Mouse (Mus musculus): ENCODE measurements at regions not wholly inside any gene's neighbourhood (a gene's known extent, or its start where the extent isn't known, plus 50 kb on each side); places are given as distances from the start of the nearest gene placed in this dataset.
"Not testable (repeated sequence)": the region's sequence is repeated elsewhere in the genome, so short reads cannot be mapped to it uniquely, and the experiment has no call there.

- 94% methylated on average over 2 of the region's 2 CpGs for WGBS
- no peaks in the 10 kb centered on the region for H3K36me3 ChIP-seq (ENCODE audit: control insufficient read depth, insufficient read depth, low read length)
- no peaks in the 10 kb centered on the region for H3K27me3 ChIP-seq (replicated peaks; ENCODE audit: control insufficient read depth, insufficient read depth, low read length)
- no peaks in the 10 kb centered on the region for H3K4me1 ChIP-seq (ENCODE audit: control insufficient read depth, insufficient read depth, low read length)
- no peak overlapping the region for H3K27ac ChIP-seq (ENCODE audit: insufficient read depth, low read depth, low read length)
- DNase-seq: no peak
- H3K4me3 ChIP-seq (ENCODE audit: insufficient read depth, low read depth, low read length): no peak overlapping the region
- no peak for TF ChIP-seq CTCF (conservative IDR thresholded peaks at IDR 0.05; ENCODE audit: insufficient read depth, insufficient read length, low read depth, low read length)
- TF ChIP-seq POLR2A (IDR thresholded peaks at IDR 0.05; ENCODE audit: low read depth, low read length): no peak
Measured at GRCm38 (mm10) chr12:40966308-40966707, 57.6 kb upstream of the Immp2l start.

GRCm38 (mm10) chr12:40966723-40967122, 57.2 kb upstream of the Immp2l start:
- DNase-seq; H3K36me3 ChIP-seq (ENCODE audit: control insufficient read depth, insufficient read depth, low read length); H3K4me3 ChIP-seq (ENCODE audit: insufficient read depth, low read depth, low read length); H3K27ac ChIP-seq (ENCODE audit: insufficient read depth, low read depth, low read length); H3K4me1 ChIP-seq (ENCODE audit: control insufficient read depth, insufficient read depth, low read length); H3K27me3 ChIP-seq (replicated peaks; ENCODE audit: control insufficient read depth, insufficient read depth, low read length): not testable (repeated sequence)
- WGBS: 94% methylated on average over 6 of the region's 6 CpGs

GRCm38 (mm10) chr12:40972844-40973243, 51.0 kb upstream of the Immp2l start:
- Histone ChIP-seq H3K4me3 (ENCODE audit: insufficient read depth, low read depth, low read length) (no peak overlapping the region), H3K36me3 (ENCODE audit: control insufficient read depth, insufficient read depth, low read length) (no peaks in the 10 kb centered on the region), H3K4me1 (ENCODE audit: control insufficient read depth, insufficient read depth, low read length) (no peaks in the 10 kb centered on the region), H3K27ac (ENCODE audit: insufficient read depth, low read depth, low read length) (no peak overlapping the region), H3K27me3 (replicated peaks; ENCODE audit: control insufficient read depth, insufficient read depth, low read length) (no peaks in the 10 kb centered on the region)
- WGBS: 85% methylated on average over 3 of the region's 3 CpGs
- TF ChIP-seq POLR2A (IDR thresholded peaks at IDR 0.05; ENCODE audit: low read depth, low read length) (no peak), CTCF (conservative IDR thresholded peaks at IDR 0.05; ENCODE audit: insufficient read depth, insufficient read length, low read depth, low read length) (no peak)
- DNase-seq: no peak

Data from kidney, adult 2 months (tissue).